Mouse (Mus musculus) bone marrow macrophage, adult 2 months (primary cell): ENCODE measurements at regions not wholly inside any gene's neighbourhood (a gene's known extent, or its start where the extent isn't known, plus 50 kb on each side); places are given as distances from the start of the nearest gene placed in this dataset.

Experiments
- CTCF ChIP-seq: IDR thresholded peaks from 2 replicates; pipeline ENCODE4 v1.5.1; 2012; ENCODE audit warnings: low read depth, mild to moderate bottlenecking, low read length, moderate library complexity
- POLR2A ChIP-seq: IDR thresholded peaks from 2 replicates; pipeline ENCODE4 v1.6.1; 2012; ENCODE audit warnings: mild to moderate bottlenecking, low read depth, low read length, borderline replicate concordance

- no peak for TF ChIP-seq CTCF
- TF ChIP-seq POLR2A = no peak
Observed at GRCm38 (mm10) chr2:51497896-51498295, 129.4 kb upstream of the Tas2r134 start.
